Mouse (Mus musculus) ES-Bruce4 (cell line): ENCODE measurements around the gene Inpp5a.

Experiments used
- CTCF ChIP-seq: IDR thresholded peaks from one replicate; pipeline ENCODE4 v1.8.1; 2011; ENCODE audit warnings: low read depth, low read length
- EP300 ChIP-seq: IDR thresholded peaks from 2 replicates; pipeline ENCODE4 v1.6.1; 2011; ENCODE audit warnings: low read depth, low read length; ENCODE audit not compliant: insufficient read depth

- TF ChIP-seq CTCF (no peak), EP300 (no peak)
These were observed 162.6 kb downstream of the Inpp5a start for GRCm38 (mm10) chr7:139551519-139551918.
